Mouse (Mus musculus) forelimb bud, embryonic 11.5 days (tissue): Measurements from ENCODE around the gene Map4k5.

Experiments used
- DNase-seq: peaks from one replicate; pipeline ENCODE4 v3.0.0-alpha.2; 2012; ENCODE audit warnings: low read depth, low spot score

The Map4k5 gene

GRCm38 (mm10) chr12:69887776-69888175 is 5.2 kb downstream of the Map4k5 start:
- no peak for DNase-seq

GRCm38 (mm10) chr12:69885170-69885923 is 7.7 kb downstream of the Map4k5 start:
- no peak for DNase-seq

GRCm38 (mm10) chr12:69884053-69884452 is 8.9 kb downstream of the Map4k5 start:
- no peak for DNase-seq

GRCm38 (mm10) chr12:69881198-69881905 is 11.6 kb downstream of the Map4k5 start:
- DNase-seq, result no peak

GRCm38 (mm10) chr12:69879739-69880138 is 13.3 kb downstream of the Map4k5 start:
- DNase-seq, result no peak

- peak; percentile 44 for DNase-seq
These were observed 13.8 kb downstream of the Map4k5 start for GRCm38 (mm10) chr12:69879172-69879665.

GRCm38 (mm10) chr12:69877842-69878363 is 15.1 kb downstream of the Map4k5 start:
- no peak for DNase-seq

GRCm38 (mm10) chr12:69871632-69872031 is 21.4 kb downstream of the Map4k5 start:
- DNase-seq, result no peak

GRCm38 (mm10) chr12:69867338-69867737 is 25.7 kb downstream of the Map4k5 start:
- no peak for DNase-seq

GRCm38 (mm10) chr12:69864164-69864692 is 28.8 kb downstream of the Map4k5 start:
- DNase-seq, result no peak

- no peak for DNase-seq
These were observed 29.5 kb downstream of the Map4k5 start for GRCm38 (mm10) chr12:69863505-69863904.

- no peak for DNase-seq
These were observed 34.2 kb downstream of the Map4k5 start for GRCm38 (mm10) chr12:69858847-69859246.

GRCm38 (mm10) chr12:69857597-69857996 is 35.4 kb downstream of the Map4k5 start:
- no peak for DNase-seq

- no peak for DNase-seq
These were observed 36.6 kb downstream of the Map4k5 start for GRCm38 (mm10) chr12:69856398-69856797.

- DNase-seq, result no peak
These were observed 37.2 kb downstream of the Map4k5 start for GRCm38 (mm10) chr12:69855641-69856300.

- no peak for DNase-seq
These were observed 39.1 kb downstream of the Map4k5 start for GRCm38 (mm10) chr12:69853942-69854341.

- no peak for DNase-seq
These were observed 39.6 kb downstream of the Map4k5 start for GRCm38 (mm10) chr12:69853387-69853786.

GRCm38 (mm10) chr12:69852288-69852687 is 40.7 kb downstream of the Map4k5 start:
- no peak for DNase-seq

GRCm38 (mm10) chr12:69848083-69848878 is 44.7 kb downstream of the Map4k5 start:
- no peak for DNase-seq

- DNase-seq, result no peak
These were observed 46.5 kb downstream of the Map4k5 start for GRCm38 (mm10) chr12:69846499-69846898.

- DNase-seq, result no peak
These were observed 47.3 kb downstream of the Map4k5 start for GRCm38 (mm10) chr12:69845722-69846121.
